Mouse (Mus musculus) right cerebral cortex, postnatal 4 days (tissue): ENCODE data around the gene Cic.

Experiments used
- DNase-seq: peaks from one replicate; pipeline ENCODE4 v3.0.0-alpha.2; 2022

The Cic gene

DNA sequence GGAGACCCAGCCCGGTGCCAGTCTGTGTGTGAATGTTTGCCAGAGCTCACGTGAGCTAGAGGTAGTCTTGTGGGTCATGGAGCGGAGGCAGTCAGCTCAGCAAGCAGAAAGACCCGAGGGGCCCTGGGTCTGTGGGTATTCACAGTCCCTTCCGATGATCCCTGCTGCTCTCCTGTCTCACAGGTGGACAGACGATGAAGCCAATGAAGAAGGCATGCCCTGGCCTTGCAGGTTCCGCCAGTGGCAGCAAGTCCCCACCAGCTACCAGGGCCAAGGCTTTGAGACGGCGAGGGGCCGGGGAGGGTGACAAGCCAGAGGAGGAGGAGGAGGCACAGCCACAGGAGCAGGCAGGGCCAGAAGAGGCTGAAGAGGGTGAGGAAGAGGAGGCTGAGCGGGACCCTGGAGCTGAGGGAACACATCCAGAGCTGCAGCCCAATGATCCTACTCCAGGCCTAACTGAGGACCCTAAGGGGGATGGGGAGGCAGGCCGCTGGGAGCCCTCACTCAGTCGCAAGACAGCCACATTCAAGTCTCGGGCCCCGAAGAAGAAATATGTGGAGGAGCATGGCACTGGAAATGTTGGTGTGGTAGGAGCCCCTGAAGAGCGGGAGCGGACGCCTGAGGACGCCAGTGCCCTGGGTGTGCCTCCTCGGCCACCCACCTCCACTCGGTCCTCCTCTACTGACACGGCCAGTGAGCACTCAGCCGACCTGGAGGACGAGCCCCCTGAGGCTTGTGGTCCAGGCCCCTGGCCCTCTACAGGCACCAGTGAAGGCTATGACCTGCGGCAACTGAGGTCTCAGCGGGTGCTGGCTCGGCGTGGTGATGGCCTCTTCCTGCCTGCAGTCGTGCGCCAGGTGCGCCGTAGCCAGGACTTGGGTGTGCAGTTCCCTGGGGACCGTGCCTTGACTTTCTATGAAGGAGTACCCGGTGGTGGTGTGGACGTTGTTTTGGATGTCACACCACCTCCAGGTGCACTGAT, 3.4 kb downstream of the Cic start:
- peak; percentile 4 for DNase-seq

DNA sequence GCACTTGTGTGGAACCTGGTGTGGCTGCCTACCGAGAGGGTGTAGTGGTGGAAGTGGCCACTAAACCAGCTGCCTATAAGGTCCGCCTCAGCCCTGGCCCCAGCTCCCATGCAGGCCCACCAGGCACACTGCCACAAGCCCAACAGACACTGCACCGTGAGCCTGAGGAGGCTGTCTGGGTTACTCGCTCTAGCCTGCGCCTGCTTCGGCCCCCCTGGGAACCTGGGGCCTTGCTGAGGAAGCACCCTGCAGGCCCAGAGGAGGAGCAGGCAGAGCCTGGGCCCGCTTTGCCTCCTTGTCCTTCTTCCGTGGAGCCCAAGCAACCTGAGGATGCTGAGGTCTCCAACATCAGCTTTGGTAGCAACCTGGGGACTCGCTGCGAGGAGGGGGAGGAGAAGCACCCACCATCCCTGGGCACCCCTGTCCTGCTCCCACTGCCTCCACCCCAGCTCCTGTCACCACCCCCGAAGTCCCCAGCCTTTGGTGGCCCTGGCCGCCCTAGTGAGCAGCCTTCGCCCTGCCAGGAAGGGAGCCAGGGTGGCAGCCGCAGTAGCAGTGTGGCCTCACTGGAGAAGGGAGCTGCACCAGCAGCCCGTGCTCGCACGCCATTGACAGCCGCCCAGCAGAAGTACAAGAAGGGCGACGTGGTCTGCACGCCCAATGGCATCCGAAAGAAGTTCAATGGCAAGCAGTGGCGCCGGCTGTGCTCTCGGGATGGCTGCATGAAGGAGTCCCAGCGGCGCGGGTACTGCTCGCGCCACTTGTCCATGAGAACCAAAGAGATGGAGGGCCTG, 4.3 kb downstream of the Cic start:
- no peak for DNase-seq

DNA sequence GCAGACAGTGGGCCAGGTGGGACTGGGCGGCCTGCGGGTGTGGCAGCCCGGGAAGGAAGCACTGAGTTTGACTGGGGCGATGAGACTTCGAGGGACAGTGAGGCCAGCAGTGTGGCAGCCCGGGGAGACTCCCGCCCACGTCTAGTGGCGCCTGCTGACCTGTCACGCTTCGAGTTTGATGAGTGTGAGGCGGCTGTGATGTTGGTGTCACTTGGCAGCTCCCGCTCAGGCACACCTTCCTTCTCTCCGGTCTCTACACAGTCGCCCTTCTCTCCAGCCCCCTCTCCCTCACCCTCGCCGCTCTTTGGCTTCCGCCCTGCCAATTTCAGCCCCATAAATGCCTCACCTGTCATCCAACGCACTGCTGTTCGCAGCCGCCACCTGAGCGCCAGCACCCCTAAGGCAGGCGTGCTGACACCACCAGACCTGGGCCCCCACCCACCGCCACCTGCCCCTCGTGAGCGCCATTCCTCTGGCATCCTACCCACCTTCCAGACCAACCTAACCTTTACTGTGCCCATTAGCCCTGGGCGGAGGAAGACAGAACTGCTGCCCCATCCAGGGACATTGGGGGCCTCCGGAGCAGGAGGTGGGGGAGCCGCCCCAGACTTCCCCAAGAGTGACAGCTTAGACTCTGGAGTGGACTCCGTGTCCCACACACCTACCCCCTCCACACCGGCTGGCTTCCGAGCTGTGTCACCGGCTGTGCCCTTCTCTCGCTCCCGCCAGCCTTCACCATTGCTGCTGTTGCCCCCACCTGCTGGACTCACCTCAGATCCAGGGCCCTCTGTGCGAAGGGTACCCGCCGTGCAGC, 5.1 kb downstream of the Cic start:
- DNase-seq: peak; percentile 3

DNA sequence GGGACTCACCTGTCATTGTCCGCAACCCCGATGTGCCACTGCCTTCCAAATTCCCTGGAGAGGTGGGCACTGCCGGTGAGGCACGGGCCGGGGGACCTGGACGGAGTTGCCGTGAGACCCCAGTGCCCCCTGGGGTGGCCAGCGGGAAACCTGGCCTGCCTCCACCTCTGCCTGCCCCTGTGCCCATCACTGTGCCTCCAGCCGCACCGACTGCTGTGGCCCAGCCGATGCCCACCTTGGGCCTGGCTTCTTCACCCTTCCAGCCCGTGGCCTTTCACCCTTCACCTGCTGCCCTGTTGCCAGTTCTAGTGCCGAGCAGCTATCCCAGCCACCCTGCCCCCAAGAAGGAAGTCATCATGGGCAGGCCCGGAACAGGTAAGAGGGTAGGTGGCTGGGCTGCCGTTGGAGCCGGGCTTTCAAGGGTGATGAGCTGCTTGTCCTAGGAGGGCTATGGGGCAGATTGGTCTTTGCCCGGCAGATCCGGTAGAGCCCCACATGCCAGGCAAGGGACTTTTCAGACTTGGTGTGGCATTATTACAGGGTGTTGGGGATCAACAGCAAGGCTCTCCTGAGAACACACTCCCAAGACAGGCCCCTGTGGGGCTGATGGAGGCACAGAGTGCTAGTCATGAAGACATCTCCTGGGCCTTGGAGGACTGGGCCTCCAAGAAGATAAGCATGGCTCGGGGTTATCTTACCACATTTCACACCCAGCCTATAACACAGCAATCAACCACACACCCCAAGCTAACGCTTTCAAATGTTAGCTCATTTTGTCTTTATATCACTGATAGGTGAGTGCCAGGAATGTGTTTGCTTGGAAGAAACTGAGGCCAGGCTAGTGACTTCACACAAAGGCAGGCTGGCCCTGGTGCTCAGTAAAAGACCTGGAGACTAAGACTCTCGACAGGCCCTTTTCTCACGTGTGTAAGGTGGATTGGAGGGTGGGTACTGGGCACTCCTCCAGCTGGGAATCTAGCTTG, 6.0 kb downstream of the Cic start:
- DNase-seq: peak; percentile 12

DNA sequence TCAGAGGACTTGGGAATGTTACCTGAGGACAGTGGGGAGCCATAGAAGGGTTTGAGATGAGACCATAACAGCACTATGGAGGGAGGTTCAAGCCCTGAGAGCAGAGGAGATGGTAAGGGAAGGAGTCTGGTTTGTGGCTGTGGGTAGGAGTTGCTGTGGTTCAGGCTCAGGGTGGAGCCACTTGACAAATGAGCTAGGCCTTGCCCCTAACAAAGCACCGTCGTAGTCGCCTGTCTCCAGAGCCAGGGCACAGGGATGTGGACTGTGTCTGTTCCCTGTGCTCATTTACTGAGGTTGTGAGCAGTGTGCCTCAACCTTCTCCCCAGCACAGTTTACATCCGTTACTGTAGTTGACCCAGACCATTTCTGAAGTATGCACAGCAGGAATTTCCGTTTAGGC, 7.1 kb downstream of the Cic start:
- no peak for DNase-seq

DNA sequence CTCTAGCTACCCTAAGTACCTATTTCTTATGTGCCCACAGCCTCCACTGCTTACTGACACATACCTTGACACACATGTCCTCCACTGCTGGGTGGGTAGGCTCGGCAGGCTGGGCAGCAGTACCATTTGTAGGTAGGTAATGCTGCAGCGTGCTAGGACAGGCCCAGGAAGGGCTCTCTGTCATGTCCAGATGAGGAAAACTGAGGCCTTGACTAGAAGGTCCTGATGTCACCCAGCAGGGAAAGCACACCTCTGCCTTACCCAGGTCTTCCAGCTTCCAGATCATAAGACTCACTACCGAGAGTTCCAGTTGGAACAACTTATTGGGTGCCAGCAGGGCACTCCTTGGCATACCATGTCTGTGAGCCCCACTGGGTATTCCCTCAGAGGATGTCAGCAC, 7.5 kb downstream of the Cic start:
- no peak for DNase-seq

DNA sequence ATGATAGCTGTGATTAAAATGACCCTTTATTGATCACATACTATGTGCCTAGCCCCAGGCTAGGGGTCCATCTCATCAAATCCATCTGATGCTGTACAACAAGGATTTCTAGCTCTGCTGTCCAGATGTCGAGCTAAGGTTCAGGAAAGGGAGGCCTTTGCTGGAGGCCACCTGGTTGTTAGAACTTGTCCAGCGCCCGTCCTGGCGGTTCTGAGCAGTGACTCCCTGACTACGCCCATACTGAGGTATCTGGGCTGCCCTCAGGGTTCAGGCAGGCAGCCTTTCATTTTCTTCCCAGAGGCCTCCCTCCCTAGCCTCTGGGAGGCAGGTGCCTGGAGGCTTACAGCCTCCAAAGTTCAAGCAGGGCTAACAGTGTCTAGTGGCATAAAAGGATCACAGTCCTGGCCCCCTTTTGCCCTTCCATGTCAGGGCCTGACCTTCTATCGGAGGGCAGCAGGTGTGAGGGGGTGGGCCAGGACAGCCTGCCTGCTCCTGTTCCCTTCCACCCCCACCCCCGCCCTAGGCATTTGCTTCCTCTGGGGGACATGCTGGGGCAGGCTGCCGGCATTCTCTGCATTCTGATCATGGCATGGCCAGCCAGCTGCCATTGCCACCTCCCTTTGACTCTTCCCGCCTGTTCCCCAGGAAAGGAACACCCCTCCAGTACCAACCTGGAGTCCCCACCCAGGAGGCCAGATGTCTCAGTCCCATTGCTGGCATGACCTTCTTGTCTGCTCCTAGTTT, 8.2 kb downstream of the Cic start:
- DNase-seq: no peak

DNA sequence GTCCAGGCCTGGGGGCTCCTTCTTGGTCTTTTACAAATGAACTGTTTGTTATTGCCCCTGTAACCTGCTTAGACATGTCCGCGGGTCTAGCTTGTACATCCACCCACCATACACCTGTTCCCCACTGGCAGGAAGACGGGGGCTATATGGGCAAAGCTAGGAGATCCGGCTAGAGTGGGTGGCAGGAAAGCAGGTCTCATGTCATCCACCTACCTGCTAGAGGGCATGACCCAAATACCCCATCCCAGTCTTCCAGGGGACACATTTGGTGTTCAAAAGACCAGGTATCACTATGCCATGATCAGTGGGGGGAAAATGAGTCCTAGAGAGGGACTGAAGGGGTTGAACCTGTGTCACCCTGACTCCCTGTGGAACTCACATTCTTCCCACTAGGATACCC, 9.9 kb downstream of the Cic start:
- no peak for DNase-seq

DNA sequence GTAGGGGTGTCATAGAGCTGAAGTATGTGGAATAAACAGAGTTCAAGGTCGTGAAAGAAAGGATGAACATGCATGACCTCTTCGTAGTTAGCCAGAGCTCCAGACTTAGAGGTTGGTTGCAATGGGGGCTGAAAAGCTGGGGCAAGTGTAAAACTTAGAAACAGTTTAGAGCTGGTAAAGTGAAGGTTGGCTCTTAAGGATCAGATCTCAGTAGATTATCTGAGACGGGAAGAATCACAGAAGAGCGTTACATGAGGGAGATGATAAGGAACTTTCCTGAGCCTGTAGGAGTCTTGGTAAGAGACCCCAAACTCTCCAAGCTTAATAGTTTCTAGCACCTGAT, 10.5 kb downstream of the Cic start:
- DNase-seq: no peak

DNA sequence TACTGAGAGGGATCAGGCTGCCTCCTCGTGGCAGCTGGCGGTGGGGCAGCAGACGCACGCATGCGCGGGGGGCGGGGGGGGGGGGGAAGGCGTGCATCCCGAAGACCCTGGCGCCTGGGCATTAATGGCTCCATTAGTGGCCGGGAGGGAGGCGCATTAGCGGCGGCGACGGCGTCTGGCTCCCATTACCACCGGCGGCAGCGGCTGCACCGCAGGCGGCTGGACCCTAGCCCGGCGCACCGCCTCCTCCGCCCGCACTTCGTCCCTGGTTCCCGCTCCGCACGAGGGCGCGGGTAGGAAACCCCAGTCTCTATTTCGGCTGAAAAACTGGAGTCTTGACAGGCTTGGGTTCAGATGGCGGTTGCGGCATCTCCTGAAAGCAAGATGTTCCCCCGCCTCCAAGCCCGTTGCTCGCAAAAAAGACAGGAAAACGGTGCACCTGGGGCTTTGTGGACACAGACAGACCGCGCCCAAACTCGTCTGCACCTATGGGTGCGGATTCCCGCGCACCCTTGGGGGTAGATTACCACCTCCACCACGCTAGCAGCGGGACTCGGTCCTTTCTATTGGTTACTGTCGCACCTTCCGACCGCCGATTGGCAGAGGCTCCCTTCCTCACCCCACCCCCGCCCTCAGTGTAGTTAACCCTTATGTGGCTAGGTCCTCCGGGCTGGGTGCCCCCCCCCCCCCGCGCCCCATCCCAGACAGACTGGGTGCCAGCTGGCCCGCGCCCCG, 11.0 kb downstream of the Cic start:
- DNase-seq: peak; percentile 83

DNA sequence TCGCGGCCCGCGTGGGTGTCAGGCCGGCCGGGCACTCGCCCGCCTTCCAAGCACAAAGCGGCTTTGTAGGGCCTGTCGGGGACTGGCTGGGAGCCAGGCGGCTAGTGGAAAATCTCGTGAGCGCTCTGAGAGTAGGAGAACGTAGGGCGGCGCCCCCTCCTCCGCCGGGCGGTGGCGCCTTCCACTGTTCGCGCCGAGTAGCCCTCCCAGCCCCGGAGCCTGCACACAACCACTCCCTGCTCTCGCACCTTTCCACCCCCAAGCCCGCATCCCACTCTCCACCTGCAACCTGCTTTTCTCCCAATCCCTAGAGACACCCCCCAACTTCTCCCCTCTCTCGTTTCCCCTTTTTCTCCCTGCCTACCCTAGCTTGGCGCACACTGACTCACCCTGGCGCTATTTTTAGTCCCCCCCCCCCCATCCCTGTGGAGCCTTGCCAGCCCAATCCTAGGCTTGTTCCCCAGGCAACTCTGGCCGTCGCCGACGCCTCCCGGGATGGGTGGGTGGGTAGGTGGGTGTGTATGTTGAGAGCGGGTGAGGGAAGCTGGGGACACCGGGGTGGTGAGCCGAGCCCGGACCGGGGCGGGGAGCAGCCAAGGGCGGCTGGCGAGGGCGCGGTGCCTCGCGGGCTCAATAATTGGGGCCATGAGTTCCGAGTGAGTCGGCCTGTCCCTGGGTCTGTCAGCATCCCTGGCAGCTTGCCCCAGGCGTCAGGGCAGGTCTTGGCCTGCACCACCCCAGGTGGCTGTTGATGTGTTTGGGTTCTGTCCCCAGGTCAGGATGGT, 11.8 kb downstream of the Cic start:
- peak; percentile 95 for DNase-seq

DNA sequence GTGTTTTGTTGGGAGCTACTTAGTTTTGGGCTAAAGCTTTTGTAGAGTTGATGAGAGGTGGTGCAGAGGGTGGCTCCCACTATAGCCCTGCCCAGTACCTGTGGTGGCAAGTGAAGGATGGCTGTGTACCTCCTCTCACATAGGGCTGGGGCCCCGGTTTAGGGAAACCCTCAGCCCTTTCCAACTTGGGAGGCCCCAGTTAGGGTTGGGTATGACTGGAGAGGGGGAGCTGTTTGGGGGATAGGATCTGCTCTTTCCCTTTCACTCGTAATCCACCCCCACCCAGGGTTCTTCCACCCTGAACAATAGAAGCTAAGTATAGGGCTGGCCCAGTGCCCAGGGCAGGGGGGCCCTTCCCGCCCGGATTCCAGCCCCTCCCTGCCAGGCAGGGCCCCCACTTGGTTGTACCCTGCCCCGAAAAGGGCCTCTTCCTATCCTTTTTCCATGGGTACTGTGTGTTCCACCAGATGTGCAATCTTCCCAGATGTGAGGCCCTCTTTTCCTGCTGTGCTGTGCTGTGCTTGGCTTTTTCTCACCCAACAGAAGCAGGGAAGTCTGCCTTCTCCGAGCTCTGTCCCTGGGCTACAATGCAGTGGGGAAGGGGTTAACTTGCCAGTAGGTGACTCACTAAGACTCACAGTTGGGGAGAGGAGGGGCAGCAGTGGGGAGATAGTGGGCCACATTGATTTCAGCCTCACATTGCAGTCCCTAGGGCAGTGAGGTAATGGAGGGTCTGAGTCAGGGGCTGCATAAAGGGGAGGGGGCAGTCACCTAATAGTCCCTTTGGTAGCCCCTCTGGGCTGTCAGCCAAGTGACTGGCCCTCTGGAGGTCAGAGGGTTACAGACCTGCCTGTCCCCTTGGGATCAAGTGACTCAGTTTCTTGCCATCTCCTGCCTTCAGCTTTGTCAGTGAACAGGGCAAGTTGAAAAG, 12.6 kb downstream of the Cic start:
- peak; percentile 63 for DNase-seq

DNA sequence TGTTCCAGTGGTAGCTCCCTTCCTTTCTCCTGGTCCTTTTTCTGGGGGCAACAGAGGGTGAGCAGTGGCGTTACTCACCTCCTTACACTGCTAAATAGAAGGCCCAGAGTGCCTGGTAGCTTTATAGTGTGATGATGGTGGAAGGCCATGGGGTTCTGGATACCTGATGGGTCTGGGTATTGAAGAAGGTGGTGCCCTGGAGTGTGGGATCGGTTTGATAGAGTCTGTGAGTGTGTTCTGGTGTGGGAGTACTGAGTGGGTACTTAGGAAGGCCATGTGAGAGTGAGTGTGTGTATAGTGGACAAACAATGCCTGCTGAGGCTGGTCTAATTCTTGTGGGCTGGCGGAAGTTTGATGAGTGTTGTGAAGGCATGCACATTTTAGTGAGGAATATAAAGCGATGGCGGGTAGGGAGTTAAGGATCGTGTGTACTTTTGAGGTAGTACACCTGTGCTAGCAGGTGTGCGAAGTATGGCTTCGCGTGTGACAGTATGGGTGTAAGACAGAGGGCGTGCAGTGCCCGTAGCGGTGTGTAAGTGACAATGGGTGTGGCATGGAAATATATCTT, 13.7 kb downstream of the Cic start:
- no peak for DNase-seq

DNA sequence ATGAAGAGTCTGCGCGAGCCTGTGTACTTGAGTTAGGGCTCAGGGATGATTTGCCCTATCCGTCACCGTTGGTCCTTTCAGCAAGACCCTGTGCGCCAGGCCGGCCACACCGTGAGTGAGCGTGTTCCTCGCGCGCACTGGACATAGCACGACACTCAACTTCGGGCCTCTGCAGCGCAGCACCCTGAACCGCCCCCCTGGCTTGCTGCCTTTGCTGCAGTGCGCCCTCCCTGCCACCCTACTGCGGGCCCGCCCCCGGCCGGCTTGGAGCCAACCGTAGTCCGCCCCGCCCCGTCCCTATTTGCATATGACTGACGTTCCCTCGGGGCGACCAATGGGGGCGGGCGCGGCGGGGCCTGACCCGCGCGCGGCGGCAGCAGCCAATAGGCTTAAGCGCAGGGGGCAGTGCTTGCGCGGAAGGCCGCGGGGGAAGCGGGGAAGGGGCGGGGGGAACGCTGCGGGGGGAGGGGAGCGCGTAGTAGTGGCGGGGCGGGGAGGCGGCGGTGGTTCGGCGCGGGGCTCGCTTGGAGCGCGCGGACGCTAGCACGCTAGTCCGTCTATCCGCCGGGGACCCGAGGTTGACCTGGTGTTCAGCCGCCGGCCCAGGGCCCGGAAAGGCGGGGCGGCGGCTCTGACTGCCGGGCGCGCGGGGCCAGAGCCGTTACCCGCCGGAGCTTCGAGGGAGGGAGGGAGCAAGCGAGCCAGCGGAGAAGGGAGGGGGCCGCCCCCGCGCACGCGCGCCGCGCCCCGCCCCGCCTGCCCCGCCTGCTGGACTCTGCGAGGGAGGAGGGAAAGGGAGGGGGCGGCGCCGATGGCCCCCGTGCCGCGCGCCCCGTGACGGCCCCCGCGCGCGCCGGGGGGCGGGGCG, 14.5 kb downstream of the Cic start:
- peak; percentile 99 for DNase-seq

DNA sequence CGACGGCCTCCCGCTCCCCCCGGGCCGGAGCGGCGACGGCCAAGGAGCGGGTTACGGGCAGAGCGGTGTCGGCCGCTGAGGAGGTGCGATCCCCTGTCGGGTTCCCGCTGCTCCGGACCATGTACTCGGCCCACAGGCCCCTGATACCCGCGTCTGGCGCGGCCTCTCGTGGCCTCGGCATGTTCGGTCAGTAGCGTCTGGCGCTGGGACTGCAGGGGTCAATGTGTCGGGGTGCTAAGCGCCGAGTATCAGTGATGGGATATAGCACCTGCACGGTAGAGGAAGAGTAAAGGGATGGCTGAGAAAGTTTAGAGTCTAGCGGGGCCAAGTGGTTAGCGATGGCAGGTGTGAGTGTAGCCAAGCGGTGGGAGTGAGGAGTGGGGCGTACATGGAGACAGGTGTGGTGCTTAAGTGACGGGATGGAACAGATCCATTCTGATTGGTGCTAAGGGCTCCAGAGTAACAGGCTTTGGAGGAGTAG, 15.3 kb downstream of the Cic start:
- no peak for DNase-seq

DNA sequence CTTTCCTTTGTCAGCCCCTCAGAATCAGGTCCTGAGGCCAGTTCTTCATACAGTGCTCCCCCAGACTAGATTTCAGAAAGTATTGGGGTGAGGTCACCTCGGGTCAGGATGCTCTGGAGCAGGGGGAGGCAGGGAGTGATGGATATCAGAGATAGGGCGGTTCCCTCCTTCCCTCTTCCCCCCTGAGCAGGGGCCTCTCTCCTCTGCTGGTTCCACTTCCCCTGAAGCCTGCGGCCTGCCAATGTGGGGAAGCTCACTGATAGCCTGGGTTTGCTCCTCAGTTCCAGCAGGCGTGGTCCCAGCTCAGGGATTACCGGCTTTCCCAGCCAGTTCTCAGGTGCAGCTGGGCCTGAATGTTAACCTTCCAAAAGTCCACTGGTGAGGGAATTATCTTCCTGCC, 16.1 kb downstream of the Cic start:
- DNase-seq: no peak

DNA sequence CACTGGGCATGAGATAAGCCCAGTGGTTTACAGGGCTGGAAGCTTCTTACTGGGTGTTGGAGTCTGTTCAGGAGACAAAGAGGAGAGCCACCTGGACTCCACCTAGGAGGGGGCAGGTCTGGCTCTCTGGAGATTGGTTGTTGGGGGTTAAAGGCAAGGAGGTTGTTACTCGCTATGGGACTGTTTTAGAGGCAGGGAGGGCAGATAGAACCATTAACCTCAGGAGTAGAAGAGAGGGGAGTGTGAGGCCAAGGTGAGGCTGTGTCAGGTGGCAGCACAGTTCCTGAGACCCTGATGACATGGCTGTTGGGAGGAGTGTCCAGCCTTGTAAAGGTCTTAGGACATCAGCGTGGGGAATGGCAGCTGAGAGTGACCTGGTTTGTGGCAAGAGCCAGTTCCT, 16.7 kb downstream of the Cic start:
- no peak for DNase-seq
